Mouse (Mus musculus) limb, embryonic 10.5 days (tissue): Measurements from ENCODE around the gene Gm13283. TPM values are rescaled to one million over a fixed set of nuclear protein-coding genes. Genes with fewer than 3 reads are reported as not detected.
A peak's percentile ranks its signal among the peaks of the same experiment; 100 is the strongest.
"Not testable (repeated sequence)": the region's sequence is repeated elsewhere in the genome, so short reads cannot be mapped to it uniquely, and the experiment has no call there.

ENCODE experiments used
- DNase-seq: peaks from one replicate; pipeline ENCODE4 v3.0.0-alpha.2; 2017; ENCODE audit warnings: low spot score
- H3K27ac ChIP-seq: fragments of 300-500 bp; sonication (generic); 2 replicates; pipeline ENCODE4 v1.5.1; 2016; ENCODE audit warnings: mild to moderate bottlenecking
- H3K27me3 ChIP-seq: fragments of 300-500 bp; sonication (generic); 2 replicates; pipeline ENCODE4 v1.6.1; 2016; ENCODE audit warnings: low read depth, mild to moderate bottlenecking; ENCODE audit not compliant: poor library complexity, severe bottlenecking
- H3K36me3 ChIP-seq: fragments of 300-500 bp; sonication (generic); 2 replicates; pipeline ENCODE4 v1.6.1; 2016; ENCODE audit warnings: mild to moderate bottlenecking, moderate library complexity
- H3K4me1 ChIP-seq: fragments of 300-500 bp; sonication (generic); 2 replicates; pipeline ENCODE4 v1.6.1; 2016
- H3K4me3 ChIP-seq: fragments of 300-500 bp; sonication (generic); 2 replicates; pipeline ENCODE4 v1.5.1; 2016; ENCODE audit warnings: mild to moderate bottlenecking, moderate library complexity
- H3K9me3 ChIP-seq: fragments of 300-500 bp; sonication (generic); replicated peaks from 2 replicates; pipeline ENCODE4 v1.6.1; 2016; ENCODE audit warnings: mild to moderate bottlenecking
- WGBS: fragments of 180-500 bp; shearing (Covaris S2); methylation state at CpG from one replicate; pipeline ENCODE4 v1.1.7; 2016; 5-methylcytosine and 5-hydroxymethylcytosine counted together
- polyA plus RNA-seq: library from polyadenylated mRNA; unstranded; fragments of >200 nt; fragmentation: Nextera tagmentation; extraction: Ambion mirVana; gene quantifications from 2 replicates; pipeline ENCODE4 v1.2.1, GENCODE M21; 2016

Gm13283 gene
- polyA plus RNA-seq, 1 experiment from 2014 or later, result 0.54 TPM

DNA sequence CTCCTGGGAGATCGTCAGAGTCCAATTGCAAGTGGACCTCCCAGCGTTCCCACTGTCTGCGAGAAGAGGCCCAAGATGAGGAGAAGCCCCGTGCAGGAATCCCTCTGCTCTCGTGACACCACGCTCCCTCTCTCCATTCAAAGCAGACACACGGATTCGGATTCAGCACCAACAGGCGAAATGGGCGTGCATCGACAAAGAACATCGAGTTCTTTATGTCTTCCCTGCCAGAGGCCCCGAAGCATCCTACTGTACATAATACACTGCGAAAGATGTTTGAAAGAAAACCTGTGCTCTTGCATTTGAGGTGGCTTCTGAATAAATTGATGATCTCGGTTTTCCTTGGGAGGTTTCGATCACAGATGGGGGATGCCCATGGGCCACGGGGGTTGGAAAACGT is 20.4 kb downstream of the Gm13283 start:
- H3K9me3 ChIP-seq, H3K4me1 ChIP-seq, DNase-seq, H3K4me3 ChIP-seq, H3K27me3 ChIP-seq, H3K36me3 ChIP-seq, H3K27ac ChIP-seq: not testable (repeated sequence)
- 54% methylated on average over 16 of the region's 18 CpGs for WGBS

GRCm38 (mm10) chr4:88781831-88782230 is 21.9 kb downstream of the Gm13283 start, which contains the start of gene Ifnz:
Gene Ifnz, plus strand, starts transcription at chr4:88782131.
- WGBS, result 18% methylated on average over 4 of the region's 7 CpGs
- H3K9me3 ChIP-seq, DNase-seq, H3K36me3 ChIP-seq, H3K27me3 ChIP-seq, H3K27ac ChIP-seq, H3K4me1 ChIP-seq: not testable (repeated sequence)
- H3K4me3 ChIP-seq, result peak within 1 kb of the TSS; percentile 31; the same call in 1 of the 2 replicates

DNA sequence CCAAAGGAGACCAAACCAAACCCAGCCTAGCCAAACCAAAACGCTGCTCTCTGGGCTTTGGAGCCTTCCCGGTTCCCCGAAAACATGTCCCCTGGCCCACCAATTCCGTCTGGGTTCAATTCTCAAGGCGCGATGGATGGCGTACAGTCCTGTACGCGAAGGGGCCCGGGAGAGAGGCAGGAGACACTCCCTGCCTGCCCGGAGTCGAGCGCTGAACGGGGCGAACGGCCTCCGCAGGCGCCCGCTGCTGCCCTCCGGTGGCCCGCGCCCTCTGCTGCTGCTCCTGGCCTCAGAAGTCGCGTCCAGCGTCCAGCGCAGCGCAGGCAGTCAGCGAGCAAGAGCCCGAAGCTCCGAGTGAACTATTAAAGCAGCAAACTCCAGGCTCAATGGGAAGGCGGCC is 22.4 kb downstream of the Gm13283 start:
- not testable (repeated sequence) for H3K27ac ChIP-seq, H3K9me3 ChIP-seq, H3K27me3 ChIP-seq, H3K36me3 ChIP-seq, DNase-seq, H3K4me1 ChIP-seq
- peak overlapping the region; percentile 31; the same call in 1 of the 2 replicates for H3K4me3 ChIP-seq
- WGBS, result 0% methylated on average over 16 of the region's 31 CpGs

DNA sequence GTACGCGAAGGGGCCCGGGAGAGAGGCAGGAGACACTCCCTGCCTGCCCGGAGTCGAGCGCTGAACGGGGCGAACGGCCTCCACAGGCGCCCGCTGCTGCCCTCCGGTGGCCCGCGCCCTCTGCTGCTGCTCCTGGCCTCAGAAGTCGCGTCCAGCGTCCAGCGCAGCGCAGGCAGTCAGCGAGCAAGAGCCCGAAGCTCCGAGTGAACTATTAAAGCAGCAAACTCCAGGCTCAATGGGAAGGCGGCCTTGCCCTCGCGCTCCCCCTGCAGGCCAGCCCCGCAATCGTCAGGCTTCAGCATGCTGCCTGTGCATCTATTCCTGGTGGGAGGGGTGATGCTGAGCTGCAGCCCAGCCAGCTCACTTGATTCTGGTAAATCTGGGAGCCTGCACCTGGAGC is 25.5 kb downstream of the Gm13283 start, which contains the start of gene Gm13276:
Gene Gm13276 (plus strand): TSS at position 301 of the 400 bp plus-strand sequence.
- not testable (repeated sequence) for DNase-seq, H3K4me3 ChIP-seq, H3K27ac ChIP-seq, H3K27me3 ChIP-seq, H3K4me1 ChIP-seq, H3K9me3 ChIP-seq, H3K36me3 ChIP-seq
- no CpG with 5 or more reads among the region's 27 CpGs for WGBS

- not testable (repeated sequence) for H3K4me3 ChIP-seq, H3K9me3 ChIP-seq, DNase-seq, H3K4me1 ChIP-seq, H3K27me3 ChIP-seq, H3K36me3 ChIP-seq, H3K27ac ChIP-seq
- WGBS, result 0% methylated on average over 4 of the region's 28 CpGs
Measured at GRCm38 (mm10) chr4:88788402-88788801, 28.5 kb downstream of the Gm13283 start, which contains the start of gene Gm13277. Gene Gm13277, plus strand, starts transcription at chr4:88788632.

DNA sequence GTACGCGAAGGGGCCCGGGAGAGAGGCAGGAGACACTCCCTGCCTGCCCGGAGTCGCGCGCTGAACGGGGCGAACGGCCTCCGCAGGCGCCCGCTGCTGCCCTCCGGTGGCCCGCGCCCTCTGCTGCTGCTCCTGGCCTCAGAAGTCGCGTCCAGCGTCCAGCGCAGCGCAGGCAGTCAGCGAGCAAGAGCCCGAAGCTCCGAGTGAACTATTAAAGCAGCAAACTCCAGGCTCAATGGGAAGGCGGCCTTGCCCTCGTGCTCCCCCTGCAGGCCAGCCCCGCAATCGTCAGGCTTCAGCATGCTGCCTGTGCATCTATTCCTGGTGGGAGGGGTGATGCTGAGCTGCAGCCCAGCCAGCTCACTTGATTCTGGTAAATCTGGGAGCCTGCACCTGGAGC is 31.3 kb downstream of the Gm13283 start, which contains the start of gene Gm13278:
Gene Gm13278 (plus strand): TSS at position 301 of the 400 bp plus-strand sequence.
- not testable (repeated sequence) for H3K9me3 ChIP-seq, H3K36me3 ChIP-seq, H3K4me1 ChIP-seq, DNase-seq, H3K4me3 ChIP-seq, H3K27me3 ChIP-seq, H3K27ac ChIP-seq
- no CpG with 5 or more reads among the region's 28 CpGs for WGBS

DNA sequence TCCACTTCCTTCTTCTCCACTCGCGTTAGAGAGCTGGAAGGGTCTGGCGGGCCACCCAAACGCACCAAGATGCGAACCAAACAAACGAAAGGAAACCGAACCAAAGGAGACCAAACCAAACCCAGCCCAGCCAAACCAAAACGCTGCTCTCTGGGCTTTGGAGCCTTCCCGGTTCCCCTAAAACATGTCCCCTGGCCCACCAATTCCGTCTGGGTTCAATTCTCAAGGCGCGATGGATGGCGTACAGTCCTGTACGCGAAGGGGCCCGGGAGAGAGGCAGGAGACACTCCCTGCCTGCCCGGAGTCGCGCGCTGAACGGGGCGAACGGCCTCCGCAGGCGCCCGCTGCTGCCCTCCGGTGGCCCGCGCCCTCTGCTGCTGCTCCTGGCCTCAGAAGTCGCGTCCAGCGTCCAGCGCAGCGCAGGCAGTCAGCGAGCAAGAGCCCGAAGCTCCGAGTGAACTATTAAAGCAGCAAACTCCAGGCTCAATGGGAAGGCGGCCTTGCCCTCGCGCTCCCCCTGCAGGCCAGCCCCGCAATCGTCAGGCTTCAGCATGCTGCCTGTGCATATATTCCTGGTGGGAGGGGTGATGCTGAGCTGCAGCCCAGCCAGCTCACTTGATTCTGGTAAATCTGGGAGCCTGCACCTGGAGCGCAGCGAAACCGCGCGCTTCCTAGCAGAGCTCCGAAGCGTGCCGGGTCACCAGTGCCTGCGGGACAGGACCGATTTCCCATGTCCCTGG is 34.2 kb downstream of the Gm13283 start, which contains the start of gene Gm13275:
Gene Gm13275 (plus strand): TSS at position 552 of the 740 bp plus-strand sequence.
- not testable (repeated sequence) for H3K4me3 ChIP-seq, H3K9me3 ChIP-seq, H3K27ac ChIP-seq, H3K4me1 ChIP-seq, H3K27me3 ChIP-seq, DNase-seq, H3K36me3 ChIP-seq
- 2% methylated on average over 21 of the region's 52 CpGs for whole genome bisulfite sequencing

GRCm38 (mm10) chr4:88797097-88797496 is 37.2 kb downstream of the Gm13283 start, which contains the start of gene Gm13279:
Gene Gm13279, plus strand, starts transcription at chr4:88797397.
- not testable (repeated sequence) for H3K27ac ChIP-seq, H3K9me3 ChIP-seq, H3K4me3 ChIP-seq, H3K4me1 ChIP-seq, DNase-seq, H3K27me3 ChIP-seq, H3K36me3 ChIP-seq
- no CpG with 5 or more reads among the region's 28 CpGs for WGBS

- H3K4me3 ChIP-seq, H3K27me3 ChIP-seq, H3K4me1 ChIP-seq, DNase-seq, H3K27ac ChIP-seq, H3K36me3 ChIP-seq, H3K9me3 ChIP-seq: not testable (repeated sequence)
- WGBS, result 9% methylated on average over 6 of the region's 7 CpGs
Measured at GRCm38 (mm10) chr4:88799365-88799764, 39.4 kb downstream of the Gm13283 start, which contains the start of gene Gm13285. Gene Gm13285, plus strand, starts transcription at chr4:88799665.

DNA sequence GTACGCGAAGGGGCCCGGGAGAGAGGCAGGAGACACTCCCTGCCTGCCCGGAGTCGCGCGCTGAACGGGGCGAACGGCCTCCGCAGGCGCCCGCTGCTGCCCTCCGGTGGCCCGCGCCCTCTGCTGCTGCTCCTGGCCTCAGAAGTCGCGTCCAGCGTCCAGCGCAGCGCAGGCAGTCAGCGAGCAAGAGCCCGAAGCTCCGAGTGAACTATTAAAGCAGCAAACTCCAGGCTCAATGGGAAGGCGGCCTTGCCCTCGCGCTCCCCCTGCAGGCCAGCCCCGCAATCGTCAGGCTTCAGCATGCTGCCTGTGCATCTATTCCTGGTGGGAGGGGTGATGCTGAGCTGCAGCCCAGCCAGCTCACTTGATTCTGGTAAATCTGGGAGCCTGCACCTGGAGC is 43.0 kb downstream of the Gm13283 start, which contains the start of gene Gm13287:
Gene Gm13287 (plus strand): TSS at position 301 of the 400 bp plus-strand sequence.
- H3K27me3 ChIP-seq, result peaks cover 10% of the 10 kb centered on the region
- not testable (repeated sequence) for H3K9me3 ChIP-seq, H3K36me3 ChIP-seq, H3K27ac ChIP-seq, DNase-seq, H3K4me3 ChIP-seq, H3K4me1 ChIP-seq
- no CpG with 5 or more reads among the region's 29 CpGs for WGBS

DNA sequence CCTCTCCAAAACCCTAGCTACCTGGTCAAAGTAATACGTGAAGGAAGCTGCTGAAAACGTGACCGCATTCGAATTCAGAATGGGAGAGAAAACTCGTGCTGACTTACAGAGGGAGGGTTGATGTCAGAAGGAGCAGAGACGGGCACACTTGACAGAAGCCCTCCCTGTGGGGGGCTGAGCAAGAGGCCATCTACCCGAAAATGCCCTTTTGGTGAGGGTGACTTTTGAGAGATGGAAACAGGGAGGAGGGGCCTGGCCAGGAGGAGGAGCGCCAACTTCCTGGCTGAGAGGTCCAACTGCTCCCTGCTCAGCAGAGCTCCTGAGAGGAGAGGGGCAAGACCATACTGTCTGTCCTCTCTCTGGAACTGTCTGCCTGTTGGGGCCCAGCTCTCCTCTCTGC is 45.3 kb downstream of the Gm13283 start, which contains the start of gene Gm13288:
Gene Gm13288 (plus strand): TSS at position 301 of the 400 bp plus-strand sequence.
- not testable (repeated sequence) for H3K27ac ChIP-seq, DNase-seq, H3K36me3 ChIP-seq, H3K4me3 ChIP-seq, H3K9me3 ChIP-seq, H3K4me1 ChIP-seq
- peaks cover 10% of the 10 kb centered on the region for H3K27me3 ChIP-seq
- WGBS, result no CpG with 5 or more reads among the region's 8 CpGs

DNA sequence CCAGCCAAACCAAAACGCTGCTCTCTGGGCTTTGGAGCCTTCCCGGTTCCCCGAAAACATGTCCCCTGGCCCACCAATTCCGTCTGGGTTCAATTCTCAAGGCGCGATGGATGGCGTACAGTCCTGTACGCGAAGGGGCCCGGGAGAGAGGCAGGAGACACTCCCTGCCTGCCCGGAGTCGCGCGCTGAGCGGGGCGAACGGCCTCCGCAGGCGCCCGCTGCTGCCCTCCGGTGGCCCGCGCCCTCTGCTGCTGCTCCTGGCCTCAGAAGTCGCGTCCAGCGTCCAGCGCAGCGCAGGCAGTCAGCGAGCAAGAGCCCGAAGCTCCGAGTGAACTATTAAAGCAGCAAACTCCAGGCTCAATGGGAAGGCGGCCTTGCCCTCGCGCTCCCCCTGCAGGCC is 45.8 kb downstream of the Gm13283 start:
- H3K4me3 ChIP-seq, DNase-seq, H3K27ac ChIP-seq, H3K9me3 ChIP-seq, H3K4me1 ChIP-seq, H3K36me3 ChIP-seq: not testable (repeated sequence)
- H3K27me3 ChIP-seq, result peaks cover 10% of the 10 kb centered on the region
- WGBS, result 0% methylated on average over 10 of the region's 34 CpGs
